Mouse (Mus musculus) heart, adult 11 months (tissue): ENCODE measurements around the gene Gm20388.
"Not testable (repeated sequence)": the region's sequence is repeated elsewhere in the genome, so short reads cannot be mapped to it uniquely, and the experiment has no call there.

Experiments
- DNase-seq: peaks from one replicate; pipeline ENCODE4 v3.0.0; 2022

Gm20388 gene

DNA sequence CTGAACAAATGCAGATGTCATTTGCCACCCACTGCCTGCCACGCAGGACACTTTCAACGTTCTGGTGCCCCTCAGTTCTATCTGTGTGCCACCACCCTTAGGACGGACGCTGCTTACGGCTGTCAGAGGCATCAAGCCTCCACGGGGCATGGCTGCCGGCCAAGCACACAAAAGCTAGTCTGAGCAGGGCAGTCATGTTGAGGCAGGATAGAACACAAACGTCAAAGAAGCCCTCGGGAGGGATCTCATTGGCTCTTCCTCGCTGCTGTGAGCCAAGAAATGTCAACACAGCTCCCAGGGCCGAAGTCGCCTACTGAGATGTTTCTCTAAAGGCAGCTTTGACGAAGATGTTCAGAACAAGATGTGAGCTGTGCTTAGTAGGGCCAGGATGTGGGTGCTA, 867.1 kb downstream of the Gm20388 start:
- DNase-seq = no peak

DNA sequence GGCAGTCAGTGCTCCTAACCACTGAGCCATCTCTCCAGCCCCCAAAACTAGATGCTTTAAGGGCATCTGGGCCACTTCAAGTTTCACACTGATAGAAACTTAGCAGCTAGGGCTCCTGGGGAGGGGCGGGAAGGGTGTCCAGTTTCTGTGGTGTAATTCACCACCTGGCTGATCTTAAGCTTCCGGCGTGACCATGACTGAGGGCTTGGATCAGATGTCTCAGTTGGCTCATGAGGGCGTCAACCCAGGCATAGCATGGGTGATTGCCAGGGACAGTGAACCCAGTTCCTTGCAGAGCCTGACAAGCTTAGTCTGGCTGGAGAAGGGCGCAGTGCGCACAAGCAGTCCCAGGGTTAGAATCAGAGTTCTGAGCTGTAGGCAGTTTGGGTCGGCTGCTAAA, 868.5 kb downstream of the Gm20388 start:
- DNase-seq = no peak

DNA sequence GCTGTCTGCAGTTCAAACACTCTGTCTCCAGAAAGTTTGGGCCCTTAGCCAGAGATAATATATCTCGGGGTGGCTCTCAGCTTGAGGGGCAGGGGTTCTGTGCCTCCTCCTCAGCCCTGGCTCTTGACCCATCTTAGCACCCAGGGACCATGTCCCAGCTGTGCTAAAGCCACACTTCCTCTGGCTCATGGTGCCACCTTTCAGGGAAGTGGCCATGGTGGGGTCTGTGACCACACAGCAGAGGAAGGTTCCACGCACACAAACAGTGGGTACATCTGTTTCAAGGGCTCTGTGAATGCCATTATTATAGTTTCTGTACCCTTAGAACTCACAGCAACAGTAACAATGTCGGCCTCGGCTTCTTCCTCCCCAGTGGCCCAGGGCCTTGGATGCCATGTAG, 873.1 kb downstream of the Gm20388 start:
- no peak for DNase-seq

DNA sequence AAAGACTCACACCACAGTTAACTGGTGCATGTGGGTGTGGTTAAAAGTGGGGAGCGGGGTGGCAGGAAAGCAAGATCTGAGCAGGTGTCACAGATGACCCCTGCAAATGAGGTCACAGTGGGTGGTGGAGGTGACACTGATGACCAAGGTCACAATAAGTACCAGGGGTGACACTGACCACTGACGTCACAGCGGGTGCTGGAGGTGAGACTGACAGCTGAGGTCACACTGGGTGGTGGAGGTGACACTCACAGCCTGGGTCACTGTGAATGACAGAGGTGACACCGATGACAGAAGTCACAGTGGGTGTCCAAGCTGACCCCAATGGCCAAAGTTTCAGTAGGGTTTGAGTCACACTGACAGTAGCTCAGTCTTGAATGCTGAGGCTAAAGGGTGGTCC, 876.1 kb downstream of the Gm20388 start:
- DNase-seq = no peak

DNA sequence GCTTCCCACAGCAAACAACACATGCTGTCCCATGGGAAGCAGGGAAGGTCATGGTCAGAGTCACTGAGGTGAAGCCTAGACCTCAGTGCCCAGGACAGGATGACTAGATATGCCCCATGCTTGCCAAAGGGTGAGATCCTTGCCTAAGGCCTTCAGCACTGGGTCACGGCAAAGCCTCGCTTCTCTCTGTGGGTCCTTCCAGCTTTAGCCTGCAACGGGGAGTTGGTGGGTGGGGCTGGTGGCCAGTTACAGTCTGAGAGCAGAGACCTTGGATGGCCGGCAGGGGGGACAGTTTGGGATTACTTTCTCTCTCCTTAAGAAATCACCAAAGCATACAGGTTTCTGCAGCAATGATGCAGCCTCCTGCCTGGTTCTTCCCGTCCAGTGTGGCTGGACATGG, 877.0 kb downstream of the Gm20388 start:
- no peak for DNase-seq

DNA sequence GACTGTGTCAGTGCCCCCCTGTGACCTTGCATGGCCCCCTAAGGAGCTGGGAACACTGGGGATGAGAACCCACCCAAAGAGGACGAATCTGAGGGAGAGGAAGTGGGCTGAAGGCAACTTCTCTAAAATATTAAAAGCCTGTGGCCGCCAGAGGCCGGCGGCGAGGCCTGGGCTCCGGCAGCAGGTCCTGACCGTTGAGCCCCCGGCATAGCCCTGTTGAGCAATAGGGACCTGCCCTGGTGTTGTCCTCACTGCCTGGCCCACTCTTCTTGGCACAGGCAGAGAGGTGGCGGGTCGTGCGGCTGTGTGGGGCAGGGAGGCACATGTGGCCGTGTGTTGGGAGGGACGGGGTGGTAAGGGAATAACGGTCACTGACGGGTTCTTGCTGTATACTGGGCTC, 882.1 kb downstream of the Gm20388 start:
- peak; percentile 95 for DNase-seq

DNA sequence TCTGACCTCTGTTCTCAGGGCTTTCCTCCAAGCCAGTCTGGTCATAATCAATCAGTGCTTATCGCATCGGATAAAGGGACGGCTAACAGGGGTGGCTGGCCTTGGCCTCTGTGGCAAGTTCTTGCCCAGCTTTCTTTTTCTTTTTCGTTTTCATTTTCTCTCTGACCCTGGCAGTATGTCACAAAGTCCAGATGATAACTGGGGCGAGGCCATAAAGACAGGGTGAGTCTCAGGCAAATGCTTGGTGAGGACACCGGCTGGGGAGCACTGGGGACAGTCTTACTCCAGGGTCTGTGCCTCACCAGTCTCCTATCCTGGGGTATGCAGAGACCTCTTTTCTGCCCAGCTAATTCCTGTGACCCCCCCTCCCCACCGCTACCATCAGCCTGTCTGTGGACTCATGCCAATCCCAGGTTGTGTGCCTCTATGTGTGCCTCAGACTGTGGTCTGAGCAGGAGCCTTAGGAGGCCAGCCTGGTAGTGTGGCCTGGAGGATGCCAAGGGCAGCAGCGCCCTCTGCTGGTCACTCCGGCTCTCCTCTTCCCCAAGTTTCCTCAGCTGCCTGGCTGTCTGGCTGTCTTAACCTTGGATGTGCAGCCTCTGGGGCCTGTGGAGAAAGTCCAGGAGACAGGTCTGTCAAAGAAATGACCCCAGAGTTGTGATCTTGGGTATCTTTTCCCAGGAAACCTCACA, 885.4 kb downstream of the Gm20388 start:
- peak; percentile 96 for DNase-seq

DNA sequence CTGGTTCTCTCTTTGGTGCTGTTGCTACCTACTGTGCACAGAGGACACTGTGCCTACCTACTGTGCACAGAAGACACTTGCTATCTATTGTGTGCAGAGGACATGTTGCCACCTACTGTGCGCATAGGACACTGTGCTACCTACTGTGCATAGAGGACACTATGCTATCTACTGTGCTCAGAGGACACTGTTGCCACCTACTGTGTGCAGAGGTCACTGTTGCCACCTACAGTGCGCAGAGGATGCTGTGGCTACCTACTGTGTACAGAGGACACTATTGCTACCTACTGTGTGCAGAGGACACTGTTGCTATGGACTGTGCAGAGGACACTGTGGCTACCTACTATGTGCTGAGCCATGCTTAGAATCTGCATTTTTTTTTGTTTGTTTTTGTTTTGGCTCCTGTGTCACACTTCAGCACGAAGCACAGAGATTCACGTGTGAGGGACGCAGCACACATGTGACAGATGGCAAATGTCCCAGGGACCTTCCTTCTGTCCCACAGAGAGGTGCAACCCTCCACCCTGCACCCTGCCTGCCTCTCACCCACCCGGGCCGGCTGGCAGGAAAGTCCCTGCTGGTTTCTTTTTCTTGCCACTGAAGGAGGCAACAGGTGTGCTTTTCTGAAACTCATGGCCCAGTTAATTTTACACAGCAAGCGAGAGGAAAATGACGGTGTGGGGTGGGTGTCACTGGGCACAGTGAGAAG, 886.5 kb downstream of the Gm20388 start:
- DNase-seq = no peak

DNA sequence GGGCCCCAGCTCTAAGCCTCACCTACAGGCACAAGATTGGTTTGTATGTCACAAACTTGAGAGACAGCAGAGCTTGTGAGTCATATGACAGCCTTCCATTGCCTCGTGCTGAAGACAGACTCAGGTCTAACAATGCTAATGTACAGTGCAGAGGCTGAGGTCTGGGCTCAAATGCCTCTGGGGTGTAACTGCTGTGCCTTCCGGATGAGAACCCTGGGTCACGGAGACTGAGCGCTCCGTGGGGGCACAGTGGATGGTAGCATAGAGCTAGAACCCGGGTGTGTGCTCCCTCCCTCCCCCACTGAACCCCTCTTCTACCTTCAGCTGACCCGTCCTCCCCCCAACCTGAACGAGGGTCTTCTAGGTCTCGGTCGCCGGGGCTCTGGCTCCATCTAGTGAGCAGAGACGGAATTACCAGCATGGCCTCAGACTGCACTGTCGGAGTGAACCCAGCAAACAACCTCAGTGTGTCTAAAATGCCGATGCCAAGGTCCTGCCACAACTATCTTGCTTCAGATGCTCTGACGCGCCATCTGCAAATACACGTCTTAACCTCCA, 889.7 kb downstream of the Gm20388 start:
- no peak for DNase-seq

DNA sequence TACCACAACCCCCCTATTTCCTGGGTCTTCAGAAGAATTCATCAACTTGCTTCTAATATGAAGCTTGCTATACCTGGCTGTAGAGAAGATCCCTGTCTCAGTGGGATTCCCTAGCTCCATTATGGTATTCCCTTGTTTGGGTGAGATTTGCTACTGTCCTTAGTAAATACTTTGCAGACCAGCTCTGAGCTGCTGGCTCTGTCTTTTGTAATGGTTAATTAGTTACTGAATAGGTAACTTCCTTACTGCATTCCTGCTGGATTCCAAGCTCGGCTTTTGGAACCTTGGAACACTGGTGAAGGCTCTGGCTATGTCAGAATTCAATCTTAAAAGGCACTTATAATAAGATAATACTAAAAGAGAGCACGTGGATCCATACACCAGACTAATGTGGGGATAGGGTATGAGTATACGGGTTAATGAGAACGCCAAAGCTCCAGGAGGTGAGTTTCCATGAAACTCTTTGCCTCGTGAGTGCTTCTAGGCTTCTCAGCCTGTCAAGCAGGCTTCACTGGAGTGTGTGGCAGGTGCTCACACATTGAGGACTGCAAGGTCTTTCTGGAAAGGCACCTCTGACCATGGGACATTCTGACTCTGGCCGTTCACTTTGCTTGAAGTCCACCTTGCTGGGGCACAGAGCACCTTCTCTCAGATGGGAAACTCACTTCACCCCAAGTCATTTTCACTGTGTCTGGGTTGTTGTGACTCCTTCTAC, 893.2 kb downstream of the Gm20388 start:
- DNase-seq = not testable (repeated sequence)

DNA sequence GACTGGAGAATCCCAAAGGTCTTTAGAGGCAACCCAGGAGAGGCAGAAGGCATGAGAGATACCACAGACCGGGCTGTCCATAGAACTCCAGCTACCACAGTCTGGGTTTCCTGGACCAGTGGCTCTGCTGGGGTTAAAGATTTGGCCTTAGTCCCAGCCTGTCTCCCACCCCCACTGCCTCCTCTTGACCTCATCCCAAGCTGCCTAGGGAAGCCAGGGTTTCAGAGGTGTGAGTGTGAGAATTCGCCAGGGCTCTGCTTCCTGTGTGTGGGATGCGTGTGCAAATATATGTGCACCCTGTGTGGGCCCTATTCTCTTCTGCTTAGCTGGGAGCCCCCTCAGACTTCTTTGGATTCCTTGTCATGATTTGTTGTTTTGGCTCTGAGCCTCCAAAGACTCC, 894.1 kb downstream of the Gm20388 start:
- no peak for DNase-seq

DNA sequence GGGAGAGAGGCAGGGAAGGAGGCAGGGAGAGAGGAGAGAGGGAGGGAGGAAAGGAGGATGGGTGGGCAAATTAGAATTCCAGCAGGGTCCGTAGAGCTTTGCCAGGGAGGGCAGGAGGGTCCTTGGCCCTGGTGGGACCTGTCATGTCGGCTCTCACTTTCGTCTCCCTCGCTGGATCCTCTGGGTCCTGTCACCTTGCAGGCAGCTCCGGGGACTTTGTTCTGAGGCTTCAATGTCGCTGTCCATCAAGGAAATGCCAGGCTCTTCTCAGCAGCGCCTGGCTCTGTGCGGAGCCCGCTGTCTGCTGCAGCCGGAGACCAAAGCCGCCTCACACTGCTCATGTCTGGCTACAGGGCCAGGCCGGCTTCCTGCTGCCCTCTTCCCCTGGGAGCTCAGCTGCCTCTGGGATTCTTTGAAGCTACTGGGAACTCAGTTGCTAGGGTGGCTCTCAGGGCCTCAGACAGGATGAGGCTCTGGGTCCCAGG, 896.2 kb downstream of the Gm20388 start:
- peak; percentile 95 for DNase-seq

DNA sequence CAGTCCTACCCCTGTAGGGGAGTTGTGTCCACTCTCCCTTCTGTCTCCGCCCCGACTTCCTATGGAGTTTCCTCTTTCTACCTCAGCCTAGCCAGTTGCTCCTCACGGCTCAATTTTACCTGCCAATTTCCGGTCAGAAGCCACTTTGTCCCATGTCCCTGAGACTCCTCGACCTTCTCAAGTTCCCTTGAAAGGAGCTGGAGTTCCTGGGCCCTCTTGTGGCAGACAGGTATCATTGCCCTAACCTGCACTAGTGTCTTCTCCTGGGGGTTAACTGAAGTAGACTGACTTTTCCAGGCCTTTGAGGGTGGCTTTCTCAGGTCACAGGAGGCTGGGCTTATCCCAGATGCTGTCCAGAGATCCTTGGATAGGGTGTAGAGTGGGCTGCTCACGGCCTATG, 897.1 kb downstream of the Gm20388 start:
- DNase-seq = no peak

DNA sequence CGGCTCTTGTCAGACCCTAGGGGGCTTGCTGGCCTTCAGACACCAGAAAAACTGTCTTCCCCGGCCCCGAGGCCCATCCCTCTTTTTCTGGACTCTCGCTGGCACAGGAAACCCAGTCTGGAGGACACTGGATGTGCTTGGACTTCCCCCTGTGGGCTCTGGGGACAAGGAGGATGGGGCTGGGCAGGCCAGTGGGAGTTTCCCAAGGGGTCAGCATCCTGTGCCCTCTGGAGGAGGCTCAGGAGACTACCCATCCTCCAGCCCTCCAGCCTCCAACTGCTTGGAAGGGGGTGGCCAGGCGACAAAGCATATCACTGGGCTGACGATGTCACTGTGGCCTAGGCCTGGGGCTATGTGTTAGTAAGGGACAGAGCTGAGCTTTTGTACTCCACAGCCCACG, 898.4 kb downstream of the Gm20388 start:
- DNase-seq = no peak

DNA sequence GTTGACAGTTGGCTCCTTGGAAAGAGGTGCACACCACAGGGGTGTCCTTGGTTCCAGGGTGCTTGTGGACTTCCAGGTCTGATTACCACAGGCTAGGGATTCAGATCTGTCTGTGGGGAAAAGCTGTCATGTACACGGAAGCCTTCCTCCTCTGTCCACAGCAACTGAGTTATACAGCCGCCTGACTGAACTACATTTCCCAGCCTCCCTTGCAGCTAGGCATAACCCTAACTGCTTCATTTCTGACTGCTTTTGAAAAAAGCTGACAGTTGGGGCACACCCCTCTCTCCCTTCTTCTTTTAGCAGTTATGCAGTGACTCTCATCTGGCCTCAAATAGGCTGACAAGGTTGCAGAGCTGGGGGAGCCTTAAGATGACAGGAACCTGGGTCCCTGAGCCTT, 901.3 kb downstream of the Gm20388 start:
- DNase-seq = no peak

DNA sequence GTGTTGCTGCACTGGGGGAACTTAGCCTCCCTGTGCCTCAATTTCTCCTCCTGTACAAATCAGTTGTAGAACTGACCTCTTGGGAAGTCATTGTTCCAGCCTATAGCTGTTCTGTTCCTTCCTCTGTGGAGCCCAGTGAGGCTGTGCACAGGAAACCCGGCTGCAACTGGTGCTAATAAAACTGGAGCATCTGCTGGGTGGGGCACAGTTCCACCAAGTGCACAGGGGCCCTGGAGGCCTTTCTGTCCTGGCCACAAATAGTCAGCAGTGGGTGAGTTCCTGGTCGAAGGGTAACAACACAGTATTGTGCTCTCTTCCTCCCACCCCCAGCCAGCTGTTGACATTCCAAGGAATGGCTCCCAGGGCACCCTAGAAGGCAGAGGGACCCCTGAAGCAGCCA, 902.4 kb downstream of the Gm20388 start:
- peak; percentile 95 for DNase-seq

DNA sequence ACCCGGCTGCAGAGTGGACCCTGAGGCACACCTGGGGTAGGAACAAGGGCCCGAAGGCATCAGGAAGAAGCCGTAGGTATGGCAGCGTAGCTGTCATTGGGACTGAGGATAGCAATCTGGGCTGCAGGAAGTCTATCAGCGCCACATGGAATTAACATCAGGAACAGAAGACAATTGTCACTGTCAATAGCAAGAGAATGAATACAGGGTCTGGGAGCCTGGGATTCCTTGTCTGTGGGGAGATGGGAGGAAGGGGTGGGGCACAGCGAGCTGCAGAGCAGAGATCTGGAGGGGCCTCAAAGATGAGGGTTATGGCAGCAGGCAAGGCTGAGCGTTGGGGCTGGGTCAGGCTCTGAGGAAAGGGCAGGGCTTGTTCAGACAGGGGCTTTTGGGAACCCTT, 903.2 kb downstream of the Gm20388 start:
- DNase-seq = peak; percentile 93

DNA sequence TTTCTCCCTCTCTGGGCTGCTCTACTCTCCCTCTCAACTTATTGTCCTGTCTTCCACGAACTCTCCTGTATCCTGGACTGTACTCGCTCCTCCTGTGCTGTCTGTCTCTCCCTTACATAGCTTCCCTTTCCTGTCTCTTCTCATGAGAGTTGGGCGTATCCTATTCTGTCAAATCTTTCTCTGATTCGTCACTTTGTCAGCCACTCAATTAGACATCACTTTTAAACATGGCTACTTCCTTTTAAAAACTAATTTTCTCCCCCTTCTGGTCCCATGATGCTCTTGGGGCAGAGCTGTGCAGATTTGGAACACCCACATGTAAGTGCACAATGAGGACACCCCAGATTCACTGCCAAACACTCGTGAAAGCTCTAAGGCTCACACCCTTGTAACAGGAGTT, 905.7 kb downstream of the Gm20388 start:
- no peak for DNase-seq

DNA sequence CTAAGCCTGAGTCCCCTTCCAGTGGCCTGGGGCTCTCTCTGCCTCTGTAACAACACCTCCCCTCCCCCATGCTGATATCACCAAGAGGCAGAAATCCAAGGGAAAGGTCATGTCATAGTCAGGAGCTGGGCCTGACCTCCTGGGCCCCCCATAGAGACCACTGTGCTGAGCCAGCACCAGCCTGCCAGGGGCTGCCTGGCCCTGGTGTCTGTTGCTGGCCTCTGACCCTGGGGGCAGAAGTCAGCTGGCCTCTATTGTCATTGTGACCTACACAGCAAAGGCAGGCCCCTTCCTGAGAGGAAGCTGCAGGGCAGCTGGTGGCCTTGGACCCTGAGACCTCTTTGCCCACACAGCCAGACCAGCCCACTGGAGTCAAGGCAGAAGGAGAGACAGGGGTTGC, 909.3 kb downstream of the Gm20388 start:
- DNase-seq = no peak

DNA sequence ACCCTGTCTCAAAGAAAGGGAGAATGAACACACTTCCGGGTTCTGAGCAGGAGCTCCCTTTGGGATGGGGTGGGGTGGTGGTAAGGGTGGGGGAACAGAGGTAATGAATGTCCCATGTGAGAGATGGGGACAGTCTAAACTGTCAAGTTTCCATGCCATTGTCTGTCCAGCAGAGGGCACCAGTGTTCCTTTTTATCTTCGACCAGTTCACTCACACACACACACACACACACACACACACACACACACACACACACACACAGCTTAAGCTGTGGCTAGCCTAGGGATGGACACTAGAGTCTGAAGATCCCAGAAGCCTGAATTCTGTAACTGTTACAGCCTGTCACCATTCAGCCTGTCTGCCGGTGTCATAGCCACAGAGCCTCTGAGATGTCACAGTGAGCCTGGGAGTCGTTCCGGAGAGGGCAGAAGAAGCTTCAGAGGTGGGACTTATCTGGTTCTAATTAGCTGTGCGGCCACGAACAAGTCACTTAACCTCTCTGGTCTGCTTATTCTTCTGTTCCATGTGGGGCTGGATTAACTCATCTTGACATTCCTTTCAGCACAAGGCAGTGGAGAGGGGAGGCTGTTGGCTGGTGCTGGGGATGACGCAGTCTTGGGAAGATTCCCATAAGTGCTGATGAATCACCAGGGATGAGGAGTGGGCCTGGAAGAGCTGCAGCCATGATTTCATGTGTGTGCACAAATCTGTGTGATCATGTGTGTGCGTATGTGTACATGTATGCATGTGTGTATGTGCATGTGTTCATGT, 910.9 kb downstream of the Gm20388 start:
- no peak for DNase-seq

DNA sequence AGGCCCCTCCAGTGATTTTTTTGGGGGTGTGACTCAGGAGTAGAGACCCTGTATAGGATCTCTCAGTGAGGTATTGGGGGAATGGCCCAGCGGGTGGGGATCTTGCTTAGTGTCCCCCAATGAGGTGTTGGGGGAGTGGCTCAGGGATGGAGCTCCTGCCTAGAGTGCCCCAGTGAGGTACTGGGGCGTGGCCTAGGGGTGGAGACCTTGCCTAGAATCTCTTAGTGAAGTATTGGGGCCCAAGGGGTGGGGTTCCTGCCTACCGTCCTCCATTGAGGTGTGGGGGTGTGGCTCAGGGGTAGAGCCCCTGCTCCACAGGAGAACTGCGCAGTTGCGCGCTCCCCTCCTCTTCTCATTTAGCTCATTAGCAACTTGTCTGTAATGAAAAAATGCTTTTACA, 912.7 kb downstream of the Gm20388 start:
- DNase-seq = no peak

DNA sequence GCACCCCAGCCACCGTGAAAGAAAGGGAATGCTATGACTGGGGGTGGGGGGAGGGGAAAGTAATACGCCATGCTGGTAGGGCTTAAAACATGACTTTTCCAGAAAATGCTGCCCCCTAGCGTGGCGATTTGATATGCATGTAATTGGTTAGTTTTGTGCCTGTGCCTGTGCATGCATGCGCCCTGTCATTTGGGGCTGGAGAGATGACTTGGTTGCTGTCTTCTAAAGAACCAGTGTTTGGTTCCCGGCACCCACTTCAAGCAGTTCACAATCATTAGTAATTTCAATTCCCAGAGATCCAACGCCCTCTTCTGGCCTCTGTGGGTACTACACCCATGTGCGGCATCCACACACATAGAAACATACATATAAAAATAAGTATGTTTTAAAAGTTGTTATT, 913.2 kb downstream of the Gm20388 start:
- DNase-seq = no peak

DNA sequence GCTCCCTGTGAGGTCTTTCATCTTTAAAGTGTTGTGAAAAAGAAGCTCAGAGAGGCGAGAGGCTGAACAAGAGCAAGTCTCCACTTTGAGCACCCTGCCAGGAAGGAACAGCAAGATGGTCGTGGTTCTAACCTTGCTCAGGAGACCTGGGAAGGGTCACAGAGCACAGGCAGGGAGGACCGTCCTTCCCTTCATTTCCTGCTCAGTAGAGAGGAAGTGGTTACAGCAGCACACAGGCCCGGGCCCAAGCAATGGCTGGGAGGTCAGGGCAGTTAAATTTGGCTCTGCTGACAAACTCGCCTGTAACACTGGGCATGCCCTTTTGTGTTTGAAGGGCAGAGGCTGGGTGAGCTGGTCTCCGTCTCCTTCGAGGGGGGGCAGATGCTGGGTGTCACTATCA, 914.0 kb downstream of the Gm20388 start:
- no peak for DNase-seq
